Mouse (Mus musculus): Measurements from ENCODE around the gene St5. TPM values are rescaled to one million over a fixed set of nuclear protein-coding genes. Genes with fewer than 3 reads are reported as not detected.

St5 gene
- polyA plus RNA-seq, 2 experiments, result 45.0 to 56.3 TPM

DNA sequence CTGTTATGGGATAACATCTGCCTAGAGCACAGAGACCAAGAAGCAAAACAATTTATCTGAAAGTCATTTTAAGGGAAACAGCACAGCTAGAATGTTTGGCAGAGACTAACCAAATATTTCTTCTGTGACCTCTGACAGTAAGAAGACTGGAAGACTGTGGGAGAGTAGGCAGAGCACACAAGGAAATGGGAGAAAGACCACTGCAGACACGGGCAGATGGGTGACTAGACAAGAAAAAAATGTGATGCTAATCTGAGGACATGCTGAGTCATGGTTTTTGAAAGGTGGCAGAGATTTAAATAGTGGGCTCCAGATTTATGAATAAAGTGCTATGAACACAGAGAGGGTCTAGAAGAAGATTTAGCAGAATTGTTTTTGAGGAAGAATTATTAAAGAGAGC lies 61.4 kb downstream of the St5 start:
- H3K36me3 ChIP-seq (ENCODE audit: control insufficient read depth, insufficient read depth, low read length), result no peaks in the 10 kb centered on the region
- H3K27ac ChIP-seq (replicated peaks; ENCODE audit: low read depth, low read length), result no peak overlapping the region
- no peak overlapping the region for H3K4me3 ChIP-seq (replicated peaks; ENCODE audit: low read length)
- no peak overlapping the region for H3K9ac ChIP-seq (ENCODE audit: low read depth, low read length, severe bottlenecking)
- WGBS, result 27% methylated on average over 1 of the region's 1 CpGs
- no peak for TF ChIP-seq POLR2A (IDR thresholded peaks at IDR 0.05; ENCODE audit: borderline replicate concordance, extremely low read depth, insufficient read depth, insufficient read length)
- DNase-seq (ENCODE audit: low spot score) (no peak), ATAC-seq (ENCODE audit: low FRiP score, low read depth) (no peak)
- H3K27me3 ChIP-seq (ENCODE audit: control insufficient read depth, insufficient read depth, low read length), result no peaks in the 10 kb centered on the region
- H3K4me2 ChIP-seq (replicated peaks; ENCODE audit: low read depth, low read length, severe bottlenecking), result no peak overlapping the region
- peaks cover 24% of the 10 kb centered on the region for H3K4me1 ChIP-seq (ENCODE audit: control insufficient read depth, insufficient read depth, low read length)
- H3K9me3 ChIP-seq (ENCODE audit: control insufficient read depth, low read length), result no peaks in the 10 kb centered on the region

DNA sequence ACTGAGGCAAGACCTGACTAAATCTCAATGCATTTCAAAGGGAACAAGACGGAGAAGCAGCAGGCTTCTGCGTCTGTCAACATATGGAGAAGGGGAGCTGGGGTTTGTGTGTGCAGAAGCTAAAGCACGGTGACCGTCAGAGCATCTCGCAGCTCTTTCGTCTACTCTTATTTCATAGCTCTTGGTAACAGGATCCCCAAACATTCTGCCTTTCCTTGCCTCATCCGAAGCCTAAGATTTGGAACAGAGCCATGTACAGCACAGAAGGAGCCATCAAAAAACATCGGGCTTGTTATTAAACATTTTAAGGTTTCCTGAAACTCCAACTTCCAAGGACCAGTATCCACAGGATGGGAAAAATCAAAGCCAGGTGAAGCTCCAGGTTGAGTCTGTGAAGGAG lies 62.3 kb downstream of the St5 start:
- Histone ChIP-seq H3K4me2 (replicated peaks; ENCODE audit: low read depth, low read length, severe bottlenecking) (no peak overlapping the region), H3K27ac (replicated peaks; ENCODE audit: low read depth, low read length) (no peak overlapping the region), H3K9me3 (ENCODE audit: control insufficient read depth, low read length) (no peaks in the 10 kb centered on the region), H3K36me3 (ENCODE audit: control insufficient read depth, insufficient read depth, low read length) (no peaks in the 10 kb centered on the region), H3K9ac (ENCODE audit: low read depth, low read length, severe bottlenecking) (no peak overlapping the region), H3K4me1 (ENCODE audit: control insufficient read depth, insufficient read depth, low read length) (peaks cover 24% of the 10 kb centered on the region), H3K4me3 (replicated peaks; ENCODE audit: low read length) (no peak overlapping the region), H3K27me3 (ENCODE audit: control insufficient read depth, insufficient read depth, low read length) (no peaks in the 10 kb centered on the region)
- peak; percentile 32 for DNase-seq (ENCODE audit: low spot score)
- 31% methylated on average over 8 of the region's 8 CpGs for WGBS
- no peak for ATAC-seq (ENCODE audit: low FRiP score, low read depth)
- no peak for TF ChIP-seq POLR2A (IDR thresholded peaks at IDR 0.05; ENCODE audit: borderline replicate concordance, extremely low read depth, insufficient read depth, insufficient read length)

DNA sequence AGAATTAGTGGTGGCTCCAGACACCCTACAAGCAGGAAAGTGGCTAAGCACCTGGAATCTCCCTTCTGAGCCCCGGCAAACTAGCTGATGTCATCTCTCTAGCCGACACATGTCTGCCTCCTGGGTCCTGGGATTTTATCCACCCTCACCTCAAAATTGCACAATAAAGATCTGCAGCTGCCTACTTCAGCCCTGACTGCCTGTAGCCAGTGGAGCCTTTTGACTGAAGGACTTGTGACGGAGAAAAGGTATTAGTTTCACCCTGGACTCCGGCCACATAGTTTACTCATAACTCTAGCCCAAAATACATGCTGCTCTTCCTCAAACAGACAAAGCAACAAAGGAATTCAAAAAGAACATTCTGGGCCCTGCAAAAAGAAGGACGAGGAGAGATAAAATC lies 66.0 kb downstream of the St5 start:
- ATAC-seq (ENCODE audit: low FRiP score, low read depth), result peak; percentile 59
- peak; percentile 29 for DNase-seq (ENCODE audit: low spot score)
- H3K27me3 ChIP-seq (ENCODE audit: control insufficient read depth, insufficient read depth, low read length), result no peaks in the 10 kb centered on the region
- no peak for TF ChIP-seq POLR2A (IDR thresholded peaks at IDR 0.05; ENCODE audit: borderline replicate concordance, extremely low read depth, insufficient read depth, insufficient read length)
- no peak overlapping the region for H3K4me3 ChIP-seq (replicated peaks; ENCODE audit: low read length)
- no peaks in the 10 kb centered on the region for H3K36me3 ChIP-seq (ENCODE audit: control insufficient read depth, insufficient read depth, low read length)
- H3K9me3 ChIP-seq (ENCODE audit: control insufficient read depth, low read length), result no peaks in the 10 kb centered on the region
- peak overlapping the region; percentile 16; the same call in 1 of the 2 replicates for H3K27ac ChIP-seq (replicated peaks; ENCODE audit: low read depth, low read length)
- no peak overlapping the region for H3K9ac ChIP-seq (ENCODE audit: low read depth, low read length, severe bottlenecking)
- WGBS, result 28% methylated on average over 5 of the region's 5 CpGs
- H3K4me2 ChIP-seq (replicated peaks; ENCODE audit: low read depth, low read length, severe bottlenecking), result no peak overlapping the region
- peaks cover 22% of the 10 kb centered on the region for H3K4me1 ChIP-seq (ENCODE audit: control insufficient read depth, insufficient read depth, low read length)

DNA sequence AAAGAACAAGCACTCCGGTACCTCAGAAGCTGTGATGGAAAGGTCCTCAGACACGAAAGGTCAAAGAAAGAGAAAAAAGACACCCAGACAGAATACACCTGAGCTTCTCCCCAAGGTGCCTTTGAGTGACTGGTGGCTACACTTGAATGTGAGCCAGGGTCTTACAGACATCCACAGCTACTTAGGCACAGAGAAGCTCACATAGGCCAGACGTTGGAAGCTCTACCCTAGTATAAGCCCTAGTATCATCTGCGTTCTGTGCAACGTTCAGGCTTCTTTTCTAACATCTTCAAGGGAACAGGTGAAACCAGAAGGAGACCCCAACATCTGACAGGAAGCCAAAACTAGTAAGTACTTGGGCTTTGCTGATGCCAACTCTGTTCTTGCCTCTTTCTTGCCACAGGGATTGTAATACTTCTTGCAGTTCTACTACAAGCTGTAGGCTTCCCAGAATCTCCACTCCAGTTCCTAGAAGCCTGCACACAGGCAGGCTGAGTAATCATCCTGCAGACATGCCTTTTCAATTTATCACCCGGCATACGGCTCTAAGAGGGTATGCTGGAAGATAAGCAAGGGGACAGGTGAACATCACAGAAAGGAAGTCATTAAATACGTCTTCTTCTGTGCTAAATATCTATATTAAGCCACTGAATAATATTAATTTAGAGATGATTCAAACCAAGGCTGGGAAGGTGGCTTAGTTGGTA lies 67.2 kb downstream of the St5 start:
- Histone ChIP-seq H3K9me3 (ENCODE audit: control insufficient read depth, low read length) (no peaks in the 10 kb centered on the region), H3K27me3 (ENCODE audit: control insufficient read depth, insufficient read depth, low read length) (no peaks in the 10 kb centered on the region), H3K4me3 (replicated peaks; ENCODE audit: low read length) (no peak overlapping the region), H3K4me1 (ENCODE audit: control insufficient read depth, insufficient read depth, low read length) (peaks cover 16% of the 10 kb centered on the region), H3K36me3 (ENCODE audit: control insufficient read depth, insufficient read depth, low read length) (no peaks in the 10 kb centered on the region), H3K9ac (ENCODE audit: low read depth, low read length, severe bottlenecking) (no peak overlapping the region), H3K27ac (replicated peaks; ENCODE audit: low read depth, low read length) (no peak overlapping the region), H3K4me2 (replicated peaks; ENCODE audit: low read depth, low read length, severe bottlenecking) (no peak overlapping the region)
- TF ChIP-seq POLR2A (IDR thresholded peaks at IDR 0.05; ENCODE audit: borderline replicate concordance, extremely low read depth, insufficient read depth, insufficient read length), result no peak
- WGBS, result 77% methylated on average over 8 of the region's 8 CpGs
- DNase-seq (ENCODE audit: low spot score) (no peak), ATAC-seq (ENCODE audit: low FRiP score, low read depth) (no peak)

DNA sequence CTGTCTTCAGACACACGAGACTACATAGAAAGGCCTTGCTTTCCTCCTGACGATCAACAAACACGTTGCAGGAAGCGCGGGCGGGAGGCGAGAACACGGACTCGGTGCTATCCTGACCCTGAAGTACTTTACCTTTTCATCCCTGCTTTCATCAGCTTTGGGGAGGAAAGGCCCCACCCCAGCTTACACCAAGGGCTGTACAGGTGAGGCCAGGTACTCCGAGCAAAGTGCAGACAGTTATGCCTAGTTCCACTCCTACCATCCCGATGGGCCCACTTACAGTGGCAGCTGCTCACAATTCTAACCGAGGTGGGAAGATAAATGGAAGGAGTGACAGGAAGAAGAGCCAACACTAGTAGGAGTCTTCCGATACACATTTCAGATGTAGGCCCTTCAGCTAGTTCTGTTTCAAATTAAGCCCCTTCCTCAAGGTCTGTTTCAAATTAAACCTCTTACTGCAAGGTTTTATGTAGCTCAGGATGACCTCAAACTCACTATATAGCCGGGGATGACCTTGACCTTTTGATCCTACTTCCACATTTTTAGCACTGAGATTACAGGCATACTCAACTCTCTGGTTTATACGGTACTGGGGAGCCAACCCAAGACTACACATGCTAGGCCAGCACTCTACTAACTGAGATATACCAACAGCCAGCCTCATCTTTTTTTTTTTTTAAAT lies 69.9 kb downstream of the St5 start:
- no peaks in the 10 kb centered on the region for H3K27me3 ChIP-seq (ENCODE audit: control insufficient read depth, insufficient read depth, low read length)
- no peak overlapping the region for H3K9ac ChIP-seq (ENCODE audit: low read depth, low read length, severe bottlenecking)
- peaks cover 15% of the 10 kb centered on the region for H3K4me1 ChIP-seq (ENCODE audit: control insufficient read depth, insufficient read depth, low read length)
- H3K27ac ChIP-seq (replicated peaks; ENCODE audit: low read depth, low read length), result no peak overlapping the region
- no peaks in the 10 kb centered on the region for H3K36me3 ChIP-seq (ENCODE audit: control insufficient read depth, insufficient read depth, low read length)
- ATAC-seq (ENCODE audit: low FRiP score, low read depth) (no peak), DNase-seq (ENCODE audit: low spot score) (no peak)
- no peaks in the 10 kb centered on the region for H3K9me3 ChIP-seq (ENCODE audit: control insufficient read depth, low read length)
- no peak for TF ChIP-seq POLR2A (IDR thresholded peaks at IDR 0.05; ENCODE audit: borderline replicate concordance, extremely low read depth, insufficient read depth, insufficient read length)
- no peak overlapping the region for H3K4me2 ChIP-seq (replicated peaks; ENCODE audit: low read depth, low read length, severe bottlenecking)
- no peak overlapping the region for H3K4me3 ChIP-seq (replicated peaks; ENCODE audit: low read length)
- 50% methylated on average over 15 of the region's 15 CpGs for WGBS

Measured in limb, embryonic 14.5 days (tissue).